Mouse (Mus musculus): ENCODE results near the gene Gm10100. TPM values are rescaled to one million over a fixed set of nuclear protein-coding genes. Genes with fewer than 3 reads are reported as not detected.
"Not testable (repeated sequence)": the region's sequence is repeated elsewhere in the genome, so short reads cannot be mapped to it uniquely, and the experiment has no call there.

The Gm10100 gene
- polyA plus RNA-seq, 1 experiment from 2014 or later = not detected

DNA sequence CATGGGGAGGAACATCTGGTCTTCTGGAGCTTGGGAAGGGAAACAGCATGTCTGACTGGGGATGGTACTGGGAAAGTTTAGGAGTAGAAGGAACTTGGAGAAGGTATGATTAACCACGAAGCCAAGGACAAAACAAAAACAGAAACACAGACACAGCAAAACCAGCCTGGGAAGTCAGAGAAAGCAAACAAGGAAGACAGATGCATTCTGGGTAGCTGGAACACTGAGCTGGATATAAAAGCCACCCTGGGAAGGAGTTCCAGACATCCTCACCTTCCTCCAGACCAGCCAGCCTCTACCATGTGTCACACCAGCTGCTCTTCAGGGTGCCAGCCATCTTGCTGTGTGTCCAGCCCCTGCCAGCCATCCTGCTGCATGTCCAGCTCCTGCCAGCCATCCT is 10.8 kb upstream of the Gm10100 start, which contains the start of gene Gm10142:
TSS of gene Gm10142 (plus strand) at position 301 of the 400 bp plus-strand sequence.
- Histone ChIP-seq H3K4me2 (no peak within 1 kb of the TSS), H3K36me3 (replicated peaks) (no peaks in the 10 kb centered on the region), H3K27me3 (replicated peaks) (no peaks in the 10 kb centered on the region), H3K4me3 (no peak within 1 kb of the TSS), H3K9ac (no peak within 1 kb of the TSS), H3K9me3 (no peaks in the 10 kb centered on the region), H3K4me1 (no peaks in the 10 kb centered on the region), H3K27ac (no peak within 1 kb of the TSS)
- WGBS = 79% methylated on average over 1 of the region's 1 CpGs
- ATAC-seq (replicated peaks) = no peak

DNA sequence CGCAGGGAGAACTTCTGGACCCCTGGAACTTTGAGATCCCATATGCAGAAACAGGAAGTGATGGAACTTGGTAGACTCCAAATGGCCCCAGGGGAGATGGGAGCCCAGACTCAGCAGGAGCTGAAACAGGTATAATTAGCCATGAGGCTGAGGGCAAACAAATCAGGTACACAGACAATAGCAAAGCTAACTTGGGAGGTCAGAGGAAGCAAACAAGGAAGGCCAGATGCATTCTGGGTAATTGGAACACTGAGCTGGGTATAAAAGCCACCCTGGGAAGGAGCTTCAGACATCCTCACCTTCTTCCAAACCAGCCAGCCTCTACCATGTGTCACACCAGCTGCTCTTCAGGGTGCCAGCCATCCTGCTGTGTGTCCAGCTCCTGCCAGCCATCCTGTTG is 6.0 kb upstream of the Gm10100 start, which contains the start of gene Krtap12-1:
TSS of gene Krtap12-1 (plus strand) at position 301 of the 400 bp plus-strand sequence.
- not testable (repeated sequence) for H3K36me3 ChIP-seq (replicated peaks); ATAC-seq (replicated peaks); H3K9me3 ChIP-seq; H3K27me3 ChIP-seq (replicated peaks); H3K27ac ChIP-seq; H3K4me2 ChIP-seq; H3K9ac ChIP-seq; H3K4me3 ChIP-seq; H3K4me1 ChIP-seq
- WGBS = 81% methylated on average over 1 of the region's 1 CpGs

DNA sequence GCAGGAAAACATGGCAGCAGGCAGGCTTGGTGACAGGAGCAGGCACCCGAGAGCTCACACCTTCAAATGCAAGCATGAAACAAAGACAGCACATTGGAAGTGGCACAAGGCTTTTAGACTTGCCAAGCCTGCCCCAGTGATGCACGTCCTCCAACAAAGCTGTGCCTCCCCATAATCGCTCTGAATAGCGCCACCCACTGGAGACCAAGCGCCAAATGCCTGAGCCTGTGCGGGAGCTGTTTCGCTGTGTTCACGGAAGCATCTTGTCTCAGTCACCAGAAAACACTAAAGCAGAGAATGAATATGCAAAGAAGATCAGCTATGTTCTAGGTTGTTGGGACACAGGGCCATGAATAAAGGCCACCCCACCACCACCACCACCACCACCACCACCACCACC is 1.4 kb upstream of the Gm10100 start:
- no peak overlapping the region for H3K4me3 ChIP-seq
- no peaks in the 10 kb centered on the region for H3K4me1 ChIP-seq
- no peak overlapping the region for H3K4me2 ChIP-seq
- H3K36me3 ChIP-seq (replicated peaks) = no peaks in the 10 kb centered on the region
- H3K9me3 ChIP-seq = no peaks in the 10 kb centered on the region
- 81% methylated on average over 8 of the region's 8 CpGs for WGBS
- ATAC-seq (replicated peaks) = no peak
- no peak overlapping the region for H3K27ac ChIP-seq
- no peaks in the 10 kb centered on the region for H3K27me3 ChIP-seq (replicated peaks)
- no peak overlapping the region for H3K9ac ChIP-seq

DNA sequence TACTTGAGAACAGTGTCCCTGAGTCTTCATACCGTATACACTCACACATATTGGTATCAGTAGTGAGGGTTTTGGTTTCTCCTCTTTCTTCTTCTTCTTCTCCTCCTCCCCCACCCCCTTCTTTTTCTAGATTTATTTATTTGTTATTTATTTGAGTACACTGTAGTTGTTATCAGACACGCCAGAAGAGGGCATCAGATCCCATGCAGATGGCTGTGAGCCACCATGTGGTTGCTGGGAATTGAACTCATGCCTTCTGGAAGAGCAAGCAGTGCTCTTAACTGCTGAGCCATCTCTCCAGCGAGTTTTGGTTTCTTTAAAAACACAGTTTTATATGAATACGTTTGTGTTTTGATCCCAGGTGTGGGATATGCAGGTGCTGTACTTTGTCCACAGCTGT is 2.0 kb downstream of the Gm10100 start:
- no peak overlapping the region for H3K4me2 ChIP-seq
- H3K36me3 ChIP-seq (replicated peaks) = no peaks in the 10 kb centered on the region
- 74% methylated on average over 4 of the region's 4 CpGs for WGBS
- H3K27me3 ChIP-seq (replicated peaks) = no peaks in the 10 kb centered on the region
- no peak overlapping the region for H3K9ac ChIP-seq
- no peaks in the 10 kb centered on the region for H3K9me3 ChIP-seq
- no peak for ATAC-seq (replicated peaks)
- no peak overlapping the region for H3K4me3 ChIP-seq
- H3K27ac ChIP-seq = no peak overlapping the region
- H3K4me1 ChIP-seq = no peaks in the 10 kb centered on the region

DNA sequence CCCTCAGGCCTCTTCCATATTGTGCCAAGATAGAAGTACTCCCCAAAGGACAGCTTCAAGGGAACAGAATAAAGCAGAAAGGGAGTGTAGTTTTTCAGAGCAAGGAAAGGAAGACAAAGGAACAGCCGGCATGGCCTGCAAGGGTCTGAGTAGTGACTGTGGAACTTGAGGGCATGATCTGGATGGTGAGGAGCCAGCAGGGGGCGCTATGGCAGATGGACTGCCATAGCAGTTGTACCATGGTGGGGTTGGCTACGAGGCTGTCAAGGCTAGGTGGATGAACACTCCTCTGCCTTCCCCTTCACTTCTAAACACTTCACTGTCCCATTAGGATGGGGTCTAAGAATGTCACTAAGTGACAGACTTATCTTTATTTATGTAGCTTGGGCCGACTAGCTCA is 3.0 kb downstream of the Gm10100 start:
- H3K27ac ChIP-seq = no peak overlapping the region
- H3K4me3 ChIP-seq = no peak overlapping the region
- no peaks in the 10 kb centered on the region for H3K4me1 ChIP-seq
- WGBS = 55% methylated on average over 4 of the region's 4 CpGs
- H3K4me2 ChIP-seq = no peak overlapping the region
- H3K9ac ChIP-seq = no peak overlapping the region
- H3K9me3 ChIP-seq = no peaks in the 10 kb centered on the region
- H3K27me3 ChIP-seq (replicated peaks) = no peaks in the 10 kb centered on the region
- no peaks in the 10 kb centered on the region for H3K36me3 ChIP-seq (replicated peaks)
- no peak for ATAC-seq (replicated peaks)

DNA sequence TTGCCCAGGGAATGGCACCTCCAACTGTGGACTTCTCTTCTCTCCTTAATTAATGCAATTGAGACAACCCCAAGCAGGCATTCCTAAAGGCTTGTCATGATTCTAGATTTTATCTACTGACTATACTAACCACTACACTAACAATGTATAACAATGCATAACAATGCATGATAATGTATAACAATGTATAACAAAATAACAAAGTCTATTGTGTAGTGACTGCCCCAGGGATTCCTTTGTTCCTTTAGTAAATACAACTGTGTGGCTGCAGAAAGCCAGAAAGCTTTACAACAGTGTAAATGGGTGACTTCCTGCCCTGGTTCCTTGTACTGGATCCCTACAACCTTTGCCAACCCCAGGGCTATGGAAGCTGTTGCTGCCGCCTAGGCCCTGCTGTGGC is 9.6 kb downstream of the Gm10100 start:
- no peaks in the 10 kb centered on the region for H3K27me3 ChIP-seq (replicated peaks)
- H3K4me1 ChIP-seq = no peaks in the 10 kb centered on the region
- H3K4me3 ChIP-seq = no peak overlapping the region
- ATAC-seq (replicated peaks) = no peak
- H3K36me3 ChIP-seq (replicated peaks) = no peaks in the 10 kb centered on the region
- 96% methylated on average over 1 of the region's 1 CpGs for WGBS
- no peaks in the 10 kb centered on the region for H3K9me3 ChIP-seq
- H3K4me2 ChIP-seq = no peak overlapping the region
- no peak overlapping the region for H3K27ac ChIP-seq
- no peak overlapping the region for H3K9ac ChIP-seq

DNA sequence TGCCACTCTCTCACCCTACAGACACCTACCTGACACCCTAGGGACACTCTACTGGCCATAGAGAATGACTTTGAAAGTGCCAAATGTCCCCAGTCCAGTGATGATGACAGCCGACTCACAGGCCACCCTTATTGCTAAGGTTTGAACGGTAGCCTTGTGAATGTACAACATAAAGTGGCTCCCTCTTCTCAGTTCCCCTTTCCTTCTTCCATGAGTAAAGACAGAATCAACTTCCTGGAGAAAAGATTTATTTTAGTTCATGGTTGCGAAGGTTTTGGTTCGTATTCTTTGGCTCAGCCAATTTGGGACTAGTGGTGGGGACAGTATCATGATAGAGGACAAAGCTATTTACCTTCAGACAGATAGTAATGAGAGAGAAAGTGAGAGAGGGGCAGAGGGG is 12.6 kb downstream of the Gm10100 start:
- Histone ChIP-seq H3K4me3 (no peak overlapping the region), H3K9me3 (no peaks in the 10 kb centered on the region), H3K27ac (no peak overlapping the region), H3K4me2 (no peak overlapping the region), H3K9ac (no peak overlapping the region), H3K27me3 (replicated peaks) (no peaks in the 10 kb centered on the region), H3K4me1 (no peaks in the 10 kb centered on the region), H3K36me3 (replicated peaks) (no peaks in the 10 kb centered on the region)
- ATAC-seq (replicated peaks) = no peak
- WGBS = 91% methylated on average over 4 of the region's 4 CpGs

DNA sequence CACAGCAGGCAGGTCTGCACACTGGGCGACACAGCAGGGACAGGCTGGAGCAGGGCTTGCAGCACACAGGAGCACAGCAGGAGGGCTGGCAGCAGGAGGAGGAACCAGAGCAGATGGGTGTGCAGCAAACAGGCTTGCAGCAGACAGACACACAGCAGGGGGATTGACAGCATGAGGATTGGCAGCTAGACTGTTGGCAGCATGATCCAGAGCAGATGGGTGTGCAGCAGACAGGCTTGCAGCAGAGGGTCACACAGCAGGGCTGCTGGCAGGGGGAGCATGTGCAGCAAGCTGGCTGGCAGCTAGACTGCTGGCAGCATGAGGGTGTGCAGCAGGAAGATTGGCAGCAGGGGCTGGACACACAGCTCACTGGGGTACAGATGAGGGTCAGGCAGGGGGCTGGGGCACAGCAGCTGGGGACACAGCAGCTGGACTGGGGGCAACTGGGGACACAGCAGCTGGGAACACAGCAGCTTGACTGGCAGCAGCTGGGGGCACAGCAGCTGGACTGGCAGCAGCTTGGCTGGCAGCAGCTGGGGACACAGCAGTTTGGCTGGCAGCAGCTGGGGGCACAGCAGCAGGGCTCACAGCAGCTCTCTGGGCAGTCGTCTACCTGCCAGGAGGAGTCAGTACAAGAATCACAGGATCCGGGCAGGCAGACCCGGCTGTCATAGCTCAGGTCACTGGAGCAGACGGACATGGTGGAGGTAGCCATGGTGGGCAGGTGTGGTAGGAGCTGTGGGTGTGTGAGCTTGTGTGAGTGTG is 15.8 kb downstream of the Gm10100 start, which contains the start of gene Gm18596:
TSS of gene Gm18596 (minus strand) at position 715 of the 765 bp plus-strand sequence.
- not testable (repeated sequence) for H3K27me3 ChIP-seq (replicated peaks); H3K27ac ChIP-seq; H3K4me2 ChIP-seq; H3K9me3 ChIP-seq; ATAC-seq (replicated peaks); H3K9ac ChIP-seq; H3K36me3 ChIP-seq (replicated peaks); H3K4me3 ChIP-seq; H3K4me1 ChIP-seq
- WGBS = 52% methylated on average over 5 of the region's 5 CpGs

DNA sequence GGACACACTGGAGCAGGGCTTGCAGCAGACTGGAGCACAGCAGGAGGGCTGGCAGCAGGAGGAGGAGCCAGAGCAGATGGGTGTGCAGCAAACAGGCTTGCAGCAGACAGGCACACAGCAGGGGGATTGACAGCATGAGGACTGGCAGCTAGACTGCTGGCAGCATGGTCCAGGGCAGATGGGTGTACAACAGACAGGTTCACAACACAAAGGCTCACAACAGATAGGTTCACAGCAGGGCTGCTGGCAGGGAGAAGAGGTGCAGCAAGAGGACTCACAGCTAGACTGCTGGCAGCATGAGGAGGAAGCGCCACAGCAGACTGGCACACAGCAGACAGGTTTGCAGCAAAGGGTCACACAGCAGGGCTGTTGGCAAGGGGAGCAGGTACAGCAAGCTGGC is 24.4 kb downstream of the Gm10100 start:
- not testable (repeated sequence) for H3K27ac ChIP-seq; H3K4me1 ChIP-seq; H3K36me3 ChIP-seq (replicated peaks); H3K9me3 ChIP-seq; H3K9ac ChIP-seq; H3K4me2 ChIP-seq; ATAC-seq (replicated peaks); H3K27me3 ChIP-seq (replicated peaks); H3K4me3 ChIP-seq
- 68% methylated on average over 1 of the region's 1 CpGs for WGBS

DNA sequence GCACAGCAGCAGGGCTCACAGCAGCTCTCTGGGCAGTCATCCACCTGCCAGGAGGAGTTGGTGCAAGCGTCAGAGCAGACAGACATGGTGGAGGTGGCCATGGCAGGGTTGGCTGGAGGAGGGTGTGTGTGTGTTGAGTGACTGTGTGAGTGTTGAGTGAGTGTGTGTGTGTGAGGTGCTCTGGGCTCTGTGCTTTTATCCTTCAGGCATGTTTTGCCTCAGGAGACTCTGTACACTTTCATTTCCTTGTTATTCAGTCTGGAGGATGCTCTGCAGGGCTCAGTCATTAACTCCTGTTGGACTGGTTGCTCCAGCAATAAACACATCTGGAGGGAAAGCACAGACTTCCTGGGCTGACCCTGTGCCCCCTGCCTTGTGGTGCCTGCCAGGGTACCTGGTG is 25.0 kb downstream of the Gm10100 start, which contains the start of gene Gm9736:
TSS of gene Gm9736 (minus strand) at position 101 of the 400 bp plus-strand sequence.
- H3K4me2 ChIP-seq; H3K27ac ChIP-seq; H3K27me3 ChIP-seq (replicated peaks); H3K4me1 ChIP-seq; H3K4me3 ChIP-seq; H3K9ac ChIP-seq; H3K9me3 ChIP-seq; H3K36me3 ChIP-seq (replicated peaks); ATAC-seq (replicated peaks): not testable (repeated sequence)
- WGBS = 71% methylated on average over 1 of the region's 1 CpGs

DNA sequence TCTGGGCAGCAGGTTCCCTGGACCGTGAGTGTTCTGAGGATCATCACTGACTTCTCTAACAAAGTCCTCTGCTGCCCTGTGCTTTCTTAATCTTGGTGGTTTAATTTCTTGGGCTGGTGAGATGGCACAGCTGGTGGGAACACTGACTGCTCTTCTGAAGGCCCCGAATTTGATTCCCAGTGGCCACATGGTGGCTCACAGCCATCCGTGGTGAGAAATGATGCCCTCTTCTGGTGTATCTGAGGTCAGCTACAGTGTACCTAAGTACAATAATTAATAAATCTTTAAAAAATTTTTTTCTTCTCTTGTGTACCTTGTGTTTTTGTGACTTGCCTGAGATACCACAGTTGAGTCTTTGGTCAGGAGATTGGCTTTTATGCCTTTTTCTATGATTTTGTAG is 26.0 kb downstream of the Gm10100 start:
- H3K4me3 ChIP-seq; H3K9ac ChIP-seq; H3K4me2 ChIP-seq; H3K4me1 ChIP-seq; ATAC-seq (replicated peaks); H3K9me3 ChIP-seq; H3K27me3 ChIP-seq (replicated peaks); H3K36me3 ChIP-seq (replicated peaks); H3K27ac ChIP-seq: not testable (repeated sequence)
- WGBS = 62% methylated on average over 3 of the region's 3 CpGs

DNA sequence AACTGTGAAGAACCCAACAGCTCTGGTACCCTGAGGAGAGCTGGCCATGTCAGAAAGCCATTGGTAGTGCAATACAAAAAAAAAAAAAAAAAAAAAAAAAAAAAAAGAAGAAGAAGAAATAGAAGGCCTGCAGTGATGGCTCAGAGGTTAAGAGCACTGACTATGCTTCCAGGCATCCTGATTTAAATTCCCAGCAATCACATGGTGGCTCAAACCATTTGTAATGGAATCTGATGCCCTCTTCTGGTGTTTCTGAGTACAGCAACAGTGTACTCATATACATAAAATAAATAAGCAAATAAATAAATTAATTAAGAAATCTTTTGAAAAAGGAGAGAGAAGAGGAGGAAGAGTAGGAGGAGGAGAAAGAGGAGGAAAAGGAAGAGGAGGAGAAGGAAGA is 27.2 kb downstream of the Gm10100 start:
- H3K9ac ChIP-seq = no peak overlapping the region

DNA sequence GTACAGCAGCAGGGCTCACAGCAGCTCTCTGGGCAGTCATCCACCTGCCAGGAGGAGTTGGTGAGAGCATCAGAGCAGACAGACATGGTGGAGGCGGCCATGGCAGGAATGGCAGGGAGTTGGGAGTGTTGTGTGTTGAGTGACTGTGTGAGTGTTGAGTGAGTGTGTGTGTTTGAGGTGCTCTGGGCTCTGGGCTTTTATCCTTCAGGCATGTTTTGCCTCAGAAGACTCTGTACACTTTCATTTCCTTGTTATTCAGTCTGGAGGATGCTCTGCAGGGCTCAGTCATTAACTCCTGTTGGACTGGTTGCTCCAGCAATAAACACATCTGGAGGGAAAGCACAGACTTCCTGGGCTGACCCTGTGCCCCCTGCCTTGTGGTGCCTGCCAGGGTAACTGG is 33.3 kb downstream of the Gm10100 start, which contains the start of gene Gm3233:
TSS of gene Gm3233 (minus strand) at position 101 of the 400 bp plus-strand sequence.
- H3K27ac ChIP-seq; H3K9ac ChIP-seq; H3K36me3 ChIP-seq (replicated peaks); H3K4me1 ChIP-seq; ATAC-seq (replicated peaks); H3K4me3 ChIP-seq; H3K27me3 ChIP-seq (replicated peaks); H3K4me2 ChIP-seq; H3K9me3 ChIP-seq: not testable (repeated sequence)
- WGBS = 90% methylated on average over 1 of the region's 1 CpGs

More for the DNA sequence above, 27.2 kb downstream of the Gm10100 start:
- no peak overlapping the region for H3K4me3 ChIP-seq
- no peaks in the 10 kb centered on the region for H3K36me3 ChIP-seq (replicated peaks)
- H3K4me1 ChIP-seq = no peaks in the 10 kb centered on the region
- no peaks in the 10 kb centered on the region for H3K9me3 ChIP-seq
- no peaks in the 10 kb centered on the region for H3K27me3 ChIP-seq (replicated peaks)
- no peak overlapping the region for H3K4me2 ChIP-seq
- no peak overlapping the region for H3K27ac ChIP-seq
- no peak for ATAC-seq (replicated peaks)

Measured in midbrain, embryonic 15.5 days (tissue).